Mouse (Mus musculus): ENCODE results near the gene Golph3l. TPM values are rescaled to one million over a fixed set of nuclear protein-coding genes. Genes with fewer than 3 reads are reported as not detected.

Golph3l gene
- polyA plus RNA-seq, 1 experiment from 2014 or later, result 24.1 TPM

- Histone ChIP-seq H3K27ac (replicated peaks) (peak overlapping the region; percentile 56), H3K4me1 (replicated peaks; ENCODE audit: control insufficient read depth, insufficient read depth) (no peaks in the 10 kb centered on the region), H3K4me2 (replicated peaks; ENCODE audit: low read depth) (peak overlapping the region; percentile 53), H3K36me3 (ENCODE audit: control insufficient read depth, insufficient read depth, low read length) (no peaks in the 10 kb centered on the region), H3K27me3 (ENCODE audit: control insufficient read depth, insufficient read depth, low read length) (no peaks in the 10 kb centered on the region), H3K4me3 (ENCODE audit: low read depth, low read length) (peak overlapping the region; percentile 50), H3K9me3 (ENCODE audit: control insufficient read depth, low read length) (no peaks in the 10 kb centered on the region), H3K9ac (ENCODE audit: low read length) (no peak overlapping the region; the same call in 1 of the 2 replicates)
- 47% methylated on average over 8 of the region's 8 CpGs for WGBS
- no peak for TF ChIP-seq CTCF (IDR thresholded peaks at IDR 0.05; ENCODE audit: low read depth)
- no peak for TF ChIP-seq EP300 (optimal IDR thresholded peaks at IDR 0.05)
- no peak for DNase-seq (ENCODE audit: low spot score)
- no peak for ATAC-seq (ENCODE audit: low FRiP score, low TSS enrichment)
These were observed 755 bp upstream of the Golph3l start for GRCm38 (mm10) chr3:95587754-95588603.

GRCm38 (mm10) chr3:95598734-95599133 is 10.0 kb downstream of the Golph3l start:
- ATAC-seq (ENCODE audit: low FRiP score, low TSS enrichment), result no peak
- DNase-seq (ENCODE audit: low spot score), result no peak

GRCm38 (mm10) chr3:95601287-95601686 is 12.6 kb downstream of the Golph3l start:
- DNase-seq (ENCODE audit: low spot score) (no peak), ATAC-seq (ENCODE audit: low FRiP score, low TSS enrichment) (0 out of 2 replicates have a peak, but pooled peaks have one; percentile 38)
- Histone ChIP-seq H3K27me3 (ENCODE audit: control insufficient read depth, insufficient read depth, low read length) (no peaks in the 10 kb centered on the region), H3K4me1 (replicated peaks; ENCODE audit: control insufficient read depth, insufficient read depth) (no peaks in the 10 kb centered on the region), H3K4me2 (replicated peaks; ENCODE audit: low read depth) (no peak overlapping the region), H3K36me3 (ENCODE audit: control insufficient read depth, insufficient read depth, low read length) (no peaks in the 10 kb centered on the region), H3K9me3 (ENCODE audit: control insufficient read depth, low read length) (no peaks in the 10 kb centered on the region), H3K27ac (replicated peaks) (peak overlapping the region; percentile 41; the same call in 1 of the 2 replicates), H3K4me3 (ENCODE audit: low read depth, low read length) (no peak overlapping the region), H3K9ac (ENCODE audit: low read length) (no peak overlapping the region)
- 62% methylated on average over 3 of the region's 3 CpGs for WGBS
- TF ChIP-seq CTCF (IDR thresholded peaks at IDR 0.05; ENCODE audit: low read depth), result no peak
- TF ChIP-seq EP300 (optimal IDR thresholded peaks at IDR 0.05), result no peak

More at GRCm38 (mm10) chr3:95598734-95599133, 10.0 kb downstream of the Golph3l start:
- Histone ChIP-seq H3K27ac (replicated peaks) (no peak overlapping the region), H3K4me2 (replicated peaks; ENCODE audit: low read depth) (no peak overlapping the region), H3K4me1 (replicated peaks; ENCODE audit: control insufficient read depth, insufficient read depth) (no peaks in the 10 kb centered on the region), H3K36me3 (ENCODE audit: control insufficient read depth, insufficient read depth, low read length) (no peaks in the 10 kb centered on the region; the same call in 1 of the 2 replicates), H3K4me3 (ENCODE audit: low read depth, low read length) (no peak overlapping the region), H3K27me3 (ENCODE audit: control insufficient read depth, insufficient read depth, low read length) (no peaks in the 10 kb centered on the region), H3K9ac (ENCODE audit: low read length) (no peak overlapping the region), H3K9me3 (ENCODE audit: control insufficient read depth, low read length) (no peaks in the 10 kb centered on the region)
- no peak for TF ChIP-seq EP300 (optimal IDR thresholded peaks at IDR 0.05)
- TF ChIP-seq CTCF (IDR thresholded peaks at IDR 0.05; ENCODE audit: low read depth), result no peak

DNA sequence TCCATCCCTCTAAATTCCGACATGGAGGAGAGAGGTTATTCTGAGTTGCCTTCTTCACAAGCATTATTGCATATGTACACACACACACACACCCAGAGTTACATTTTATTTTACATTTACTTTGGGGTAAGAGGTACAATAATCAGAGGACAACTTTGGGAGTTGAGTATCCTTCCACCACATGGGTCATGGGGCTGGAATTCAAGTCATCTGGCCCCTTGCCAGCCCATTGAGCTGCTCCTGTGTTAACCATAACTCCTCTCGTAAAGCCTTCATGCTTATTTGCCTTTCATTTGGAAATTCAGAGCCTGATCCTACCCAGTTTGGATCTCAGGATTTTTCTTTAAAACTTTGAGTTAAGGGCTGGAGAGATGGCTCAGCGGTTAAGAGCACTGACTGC is 17.4 kb downstream of the Golph3l start:
- no peak overlapping the region for H3K4me3 ChIP-seq (ENCODE audit: low read depth, low read length)

GRCm38 (mm10) chr3:95609195-95609594 is 20.5 kb downstream of the Golph3l start:
- TF ChIP-seq EP300 (optimal IDR thresholded peaks at IDR 0.05) (no peak), CTCF (IDR thresholded peaks at IDR 0.05; ENCODE audit: low read depth) (no peak)
- Histone ChIP-seq H3K27me3 (ENCODE audit: control insufficient read depth, insufficient read depth, low read length) (no peaks in the 10 kb centered on the region), H3K4me1 (replicated peaks; ENCODE audit: control insufficient read depth, insufficient read depth) (no peaks in the 10 kb centered on the region), H3K4me3 (ENCODE audit: low read depth, low read length) (no peak overlapping the region), H3K9me3 (ENCODE audit: control insufficient read depth, low read length) (no peaks in the 10 kb centered on the region), H3K36me3 (ENCODE audit: control insufficient read depth, insufficient read depth, low read length) (peaks cover 6% of the 10 kb centered on the region; the same call in 1 of the 2 replicates), H3K4me2 (replicated peaks; ENCODE audit: low read depth) (no peak overlapping the region), H3K27ac (replicated peaks) (no peak overlapping the region), H3K9ac (ENCODE audit: low read length) (no peak overlapping the region)
- 62% methylated on average over 3 of the region's 3 CpGs for WGBS
- ATAC-seq (ENCODE audit: low FRiP score, low TSS enrichment), result no peak
- DNase-seq (ENCODE audit: low spot score), result no peak

More for the DNA sequence above, 17.4 kb downstream of the Golph3l start:
- no peaks in the 10 kb centered on the region for H3K4me1 ChIP-seq (replicated peaks; ENCODE audit: control insufficient read depth, insufficient read depth)
- H3K27ac ChIP-seq (replicated peaks), result no peak overlapping the region
- ATAC-seq (ENCODE audit: low FRiP score, low TSS enrichment), result no peak
- no peaks in the 10 kb centered on the region for H3K9me3 ChIP-seq (ENCODE audit: control insufficient read depth, low read length)
- no peak overlapping the region for H3K4me2 ChIP-seq (replicated peaks; ENCODE audit: low read depth)
- TF ChIP-seq EP300 (optimal IDR thresholded peaks at IDR 0.05) (no peak), CTCF (IDR thresholded peaks at IDR 0.05; ENCODE audit: low read depth) (no peak)
- DNase-seq (ENCODE audit: low spot score), result no peak
- peaks cover 6% of the 10 kb centered on the region; the same call in 1 of the 2 replicates for H3K36me3 ChIP-seq (ENCODE audit: control insufficient read depth, insufficient read depth, low read length)
- 80% methylated on average over 3 of the region's 3 CpGs for WGBS
- H3K9ac ChIP-seq (ENCODE audit: low read length), result no peak overlapping the region
- no peaks in the 10 kb centered on the region for H3K27me3 ChIP-seq (ENCODE audit: control insufficient read depth, insufficient read depth, low read length)

- no peak for DNase-seq (ENCODE audit: low spot score)
- H3K27ac ChIP-seq (replicated peaks), result no peak overlapping the region
- WGBS, result 96% methylated on average over 1 of the region's 1 CpGs
- H3K27me3 ChIP-seq (ENCODE audit: control insufficient read depth, insufficient read depth, low read length), result no peaks in the 10 kb centered on the region
- H3K9ac ChIP-seq (ENCODE audit: low read length), result no peak overlapping the region
- no peak for ATAC-seq (ENCODE audit: low FRiP score, low TSS enrichment)
- H3K4me2 ChIP-seq (replicated peaks; ENCODE audit: low read depth), result no peak overlapping the region
- no peak for TF ChIP-seq EP300 (optimal IDR thresholded peaks at IDR 0.05)
- no peak for TF ChIP-seq CTCF (IDR thresholded peaks at IDR 0.05; ENCODE audit: low read depth)
- H3K36me3 ChIP-seq (ENCODE audit: control insufficient read depth, insufficient read depth, low read length), result peaks cover 17% of the 10 kb centered on the region
- H3K4me3 ChIP-seq (ENCODE audit: low read depth, low read length), result no peak overlapping the region
- H3K9me3 ChIP-seq (ENCODE audit: control insufficient read depth, low read length), result no peaks in the 10 kb centered on the region
- no peaks in the 10 kb centered on the region for H3K4me1 ChIP-seq (replicated peaks; ENCODE audit: control insufficient read depth, insufficient read depth)
These were observed 25.3 kb downstream of the Golph3l start for GRCm38 (mm10) chr3:95613996-95614395.

All from stomach, postnatal 0 days (tissue).